Mouse (Mus musculus): ENCODE results near the gene Tmem206.

GRCm38 (mm10) chr1:191396446-191396845, 70.7 kb downstream of the Tmem206 start:
- TF ChIP-seq CTCF (IDR thresholded peaks at IDR 0.05; ENCODE audit: low read depth) (no peak), EP300 (IDR thresholded peaks at IDR 0.05; ENCODE audit: low read depth) (no peak)

All from liver, postnatal 0 days (tissue).